Mouse (Mus musculus): Measurements from ENCODE around the gene Xntrpc. TPM values are rescaled to one million over a fixed set of nuclear protein-coding genes. Genes with fewer than 3 reads are reported as not detected.

Xntrpc gene
- total RNA-seq, 2 experiments from 2014 or later, result 0.68 to 0.78 TPM

- DNase-seq (ENCODE audit: low spot score), result no peak
Measured at GRCm38 (mm10) chr7:102137898-102138297, 72.4 kb downstream of the Xntrpc start.

Other genes starting within 250 kb of the Xntrpc start
- gene Phox2a, start 247.4 kb upstream of the Xntrpc start, total RNA-seq (2021), result not detected
- 100 to 1,000 TPM in 1 of 2 experiments, 10 to 100 TPM in 1; 93.5 to 101 TPM for gene Inppl1, start 227.5 kb upstream of the Xntrpc start, total RNA-seq (2021)
- gene Folr2, start 208.5 kb upstream of the Xntrpc start, total RNA-seq (2021), result 1 to 10 TPM; 1.9 to 3.4 TPM
- 10 to 100 TPM; 17.8 to 24.2 TPM for gene Anapc15, start 202.0 kb upstream of the Xntrpc start, total RNA-seq (2021)
- 1 to 10 TPM in 1 of 2 experiments, under 1 TPM in 1; 0.89 to 2.8 TPM for gene Folr1, start 194.9 kb upstream of the Xntrpc start, total RNA-seq (2021)
- gene Lamtor1, start 159.8 kb upstream of the Xntrpc start, total RNA-seq (2021), result 100 to 1,000 TPM; 104 to 108 TPM
- not detected for gene Tomt, start 159.4 kb upstream of the Xntrpc start, total RNA-seq (2021)
- 1 to 10 TPM; 4.0 to 4.3 TPM for gene Lrrc51, start 131.8 kb upstream of the Xntrpc start, total RNA-seq (2021)
- 10 to 100 TPM; 53.5 to 57.4 TPM for gene Numa1, start 131.6 kb upstream of the Xntrpc start, total RNA-seq (2021)
- gene Il18bp, start 47.0 kb upstream of the Xntrpc start, total RNA-seq (2021), result 1 to 10 TPM; 1.5 to 2.3 TPM
- 10 to 100 TPM; 20.6 to 27.5 TPM for gene Rnf121, start 244 bp upstream of the Xntrpc start, total RNA-seq (2021)
- 1 to 10 TPM; 2.9 to 4.1 TPM for gene Xndc1, start 202 bp upstream of the Xntrpc start, total RNA-seq (2021)
- gene Trpc2, start 17.4 kb downstream of the Xntrpc start, total RNA-seq (2021), result under 1 TPM; 0.23 to 0.31 TPM
- 100 to 1,000 TPM; 558 to 637 TPM for gene Art1, start 36.0 kb downstream of the Xntrpc start, total RNA-seq (2021)
- gene Art5, start 43.8 kb downstream of the Xntrpc start, total RNA-seq (2021), result 10 to 100 TPM; 28.7 to 33.6 TPM
- gene Chrna10, start 51.1 kb downstream of the Xntrpc start, total RNA-seq (2021), result not detected
- gene Nup98, start 144.5 kb downstream of the Xntrpc start, total RNA-seq (2021), result 10 to 100 TPM; 24.0 to 29.8 TPM
- gene Pgap2, start 144.5 kb downstream of the Xntrpc start, total RNA-seq (2021), result 10 to 100 TPM; 25.0 to 26.6 TPM
- gene Rhog, start 190.3 kb downstream of the Xntrpc start, total RNA-seq (2021), result 10 to 100 TPM; 13.8 to 17.4 TPM
- gene Stim1, start 202.1 kb downstream of the Xntrpc start, total RNA-seq (2021), result 100 to 1,000 TPM; 169 to 172 TPM